Mouse (Mus musculus): ENCODE results near the gene Snx17. TPM values are rescaled to one million over a fixed set of nuclear protein-coding genes. Genes with fewer than 3 reads are reported as not detected.

Snx17 gene
- polyA plus RNA-seq, 1 experiment from 2014 or later, result 80.3 TPM

GRCm38 (mm10) chr5:31201042-31201741 lies 8.2 kb downstream of the Snx17 start:
- Histone ChIP-seq H3K27ac (replicated peaks) (peak overlapping the region; percentile 86), H3K4me3 (ENCODE audit: low read depth, low read length) (peak overlapping the region; percentile 76), H3K27me3 (ENCODE audit: control insufficient read depth, insufficient read depth, low read length) (no peaks in the 10 kb centered on the region), H3K4me1 (replicated peaks; ENCODE audit: control insufficient read depth, insufficient read depth) (no peaks in the 10 kb centered on the region), H3K36me3 (ENCODE audit: control insufficient read depth, insufficient read depth, low read length) (peaks cover 39% of the 10 kb centered on the region), H3K4me2 (replicated peaks; ENCODE audit: low read depth) (peak overlapping the region; percentile 85), H3K9ac (ENCODE audit: low read length) (peak overlapping the region; percentile 85), H3K9me3 (ENCODE audit: control insufficient read depth, low read length) (peaks cover 5% of the 10 kb centered on the region)
- DNase-seq (ENCODE audit: low spot score) (no peak), ATAC-seq (ENCODE audit: low FRiP score, low TSS enrichment) (no peak)
- TF ChIP-seq EP300 (optimal IDR thresholded peaks at IDR 0.05) (no peak), CTCF (IDR thresholded peaks at IDR 0.05; ENCODE audit: low read depth) (no peak)
- WGBS, result 12% methylated on average over 13 of the region's 13 CpGs

GRCm38 (mm10) chr5:31201742-31202590 lies 8.9 kb downstream of the Snx17 start, which contains the start of gene Zfp513:
Gene Zfp513 (minus strand): TSS chr5:31202303.
- no peaks in the 10 kb centered on the region for H3K27me3 ChIP-seq (ENCODE audit: control insufficient read depth, insufficient read depth, low read length)
- H3K4me3 ChIP-seq (ENCODE audit: low read depth, low read length), result peak within 1 kb of the TSS; percentile 76
- H3K9ac ChIP-seq (ENCODE audit: low read length), result peak within 1 kb of the TSS; percentile 85
- H3K4me1 ChIP-seq (replicated peaks; ENCODE audit: control insufficient read depth, insufficient read depth), result no peaks in the 10 kb centered on the region
- ATAC-seq (ENCODE audit: low FRiP score, low TSS enrichment) (peak; percentile 97), DNase-seq (ENCODE audit: low spot score) (peak; percentile 96)
- TF ChIP-seq CTCF (IDR thresholded peaks at IDR 0.05; ENCODE audit: low read depth), result no peak
- peak; percentile 84 for TF ChIP-seq EP300 (optimal IDR thresholded peaks at IDR 0.05)
- H3K36me3 ChIP-seq (ENCODE audit: control insufficient read depth, insufficient read depth, low read length), result peaks cover 36% of the 10 kb centered on the region
- WGBS, result under 1% methylated on average over 52 of the region's 53 CpGs
- peak within 1 kb of the TSS; percentile 85 for H3K4me2 ChIP-seq (replicated peaks; ENCODE audit: low read depth)
- peaks cover 5% of the 10 kb centered on the region for H3K9me3 ChIP-seq (ENCODE audit: control insufficient read depth, low read length)
- peak within 1 kb of the TSS; percentile 92 for H3K27ac ChIP-seq (replicated peaks)

GRCm38 (mm10) chr5:31202933-31203332 lies 9.9 kb downstream of the Snx17 start:
- H3K4me2 ChIP-seq (replicated peaks; ENCODE audit: low read depth), result peak overlapping the region; percentile 85
- 89% methylated on average over 7 of the region's 7 CpGs for WGBS
- H3K27ac ChIP-seq (replicated peaks), result peak overlapping the region; percentile 92
- peaks cover 5% of the 10 kb centered on the region for H3K9me3 ChIP-seq (ENCODE audit: control insufficient read depth, low read length)
- DNase-seq (ENCODE audit: low spot score), result no peak
- peak overlapping the region; percentile 76 for H3K4me3 ChIP-seq (ENCODE audit: low read depth, low read length)
- H3K9ac ChIP-seq (ENCODE audit: low read length), result peak overlapping the region; percentile 72; the same call in 1 of the 2 replicates
- no peaks in the 10 kb centered on the region for H3K27me3 ChIP-seq (ENCODE audit: control insufficient read depth, insufficient read depth, low read length)
- TF ChIP-seq CTCF (IDR thresholded peaks at IDR 0.05; ENCODE audit: low read depth) (no peak), EP300 (optimal IDR thresholded peaks at IDR 0.05) (no peak)
- H3K4me1 ChIP-seq (replicated peaks; ENCODE audit: control insufficient read depth, insufficient read depth), result no peaks in the 10 kb centered on the region
- H3K36me3 ChIP-seq (ENCODE audit: control insufficient read depth, insufficient read depth, low read length), result peaks cover 28% of the 10 kb centered on the region
- ATAC-seq (ENCODE audit: low FRiP score, low TSS enrichment), result no peak

- H3K27me3 ChIP-seq (ENCODE audit: control insufficient read depth, insufficient read depth, low read length), result no peaks in the 10 kb centered on the region
- H3K9ac ChIP-seq (ENCODE audit: low read length), result no peak overlapping the region
- no peaks in the 10 kb centered on the region for H3K4me1 ChIP-seq (replicated peaks; ENCODE audit: control insufficient read depth, insufficient read depth)
- TF ChIP-seq CTCF (IDR thresholded peaks at IDR 0.05; ENCODE audit: low read depth) (no peak), EP300 (optimal IDR thresholded peaks at IDR 0.05) (no peak)
- WGBS, result 90% methylated on average over 2 of the region's 2 CpGs
- no peak for ATAC-seq (ENCODE audit: low FRiP score, low TSS enrichment)
- DNase-seq (ENCODE audit: low spot score), result no peak
- H3K4me3 ChIP-seq (ENCODE audit: low read depth, low read length), result no peak overlapping the region
- H3K36me3 ChIP-seq (ENCODE audit: control insufficient read depth, insufficient read depth, low read length), result peaks cover 21% of the 10 kb centered on the region
- H3K27ac ChIP-seq (replicated peaks), result no peak overlapping the region
- H3K4me2 ChIP-seq (replicated peaks; ENCODE audit: low read depth), result no peak overlapping the region
- peaks cover 5% of the 10 kb centered on the region for H3K9me3 ChIP-seq (ENCODE audit: control insufficient read depth, low read length)
These were observed 10.8 kb downstream of the Snx17 start for GRCm38 (mm10) chr5:31203866-31204265.

GRCm38 (mm10) chr5:31204421-31204820 lies 11.4 kb downstream of the Snx17 start:
- no peaks in the 10 kb centered on the region for H3K27me3 ChIP-seq (ENCODE audit: control insufficient read depth, insufficient read depth, low read length)
- H3K4me2 ChIP-seq (replicated peaks; ENCODE audit: low read depth), result no peak overlapping the region
- H3K4me1 ChIP-seq (replicated peaks; ENCODE audit: control insufficient read depth, insufficient read depth), result no peaks in the 10 kb centered on the region
- 94% methylated on average over 6 of the region's 6 CpGs for WGBS
- no peak for TF ChIP-seq EP300 (optimal IDR thresholded peaks at IDR 0.05)
- no peak for TF ChIP-seq CTCF (IDR thresholded peaks at IDR 0.05; ENCODE audit: low read depth)
- DNase-seq (ENCODE audit: low spot score) (no peak), ATAC-seq (ENCODE audit: low FRiP score, low TSS enrichment) (no peak)
- no peak overlapping the region for H3K27ac ChIP-seq (replicated peaks)
- no peak overlapping the region for H3K9ac ChIP-seq (ENCODE audit: low read length)
- peaks cover 5% of the 10 kb centered on the region for H3K9me3 ChIP-seq (ENCODE audit: control insufficient read depth, low read length)
- H3K4me3 ChIP-seq (ENCODE audit: low read depth, low read length), result no peak overlapping the region
- peaks cover 15% of the 10 kb centered on the region for H3K36me3 ChIP-seq (ENCODE audit: control insufficient read depth, insufficient read depth, low read length)

Data from stomach, postnatal 0 days (tissue).